Mouse (Mus musculus): ENCODE data around the gene 4930522H14Rik. TPM values are rescaled to one million over a fixed set of nuclear protein-coding genes. Genes with fewer than 3 reads are reported as not detected.

4930522H14Rik gene
- polyA plus RNA-seq, 1 experiment from 2014 or later: not detected

GRCm38 (mm10) chr4:109467687-109468086, 63.4 kb downstream of the 4930522H14Rik start:
- H3K27me3 ChIP-seq (ENCODE audit: insufficient read depth, poor library complexity, severe bottlenecking): no peaks in the 10 kb centered on the region
- H3K9me3 ChIP-seq: no peaks in the 10 kb centered on the region
- H3K27ac ChIP-seq: no peak overlapping the region
- no peak for DNase-seq (ENCODE audit: low spot score)
- no peaks in the 10 kb centered on the region for H3K4me1 ChIP-seq (replicated peaks)
- H3K36me3 ChIP-seq: peaks cover 11% of the 10 kb centered on the region
- no peak overlapping the region for H3K4me3 ChIP-seq

- H3K4me3 ChIP-seq: no peak overlapping the region
- no peaks in the 10 kb centered on the region for H3K9me3 ChIP-seq
- no peaks in the 10 kb centered on the region for H3K4me1 ChIP-seq (replicated peaks)
- no peak for DNase-seq (ENCODE audit: low spot score)
- no peak overlapping the region for H3K27ac ChIP-seq
- H3K27me3 ChIP-seq (ENCODE audit: insufficient read depth, poor library complexity, severe bottlenecking): no peaks in the 10 kb centered on the region
- no peaks in the 10 kb centered on the region for H3K36me3 ChIP-seq
Measured at GRCm38 (mm10) chr4:109463892-109464291, 67.2 kb downstream of the 4930522H14Rik start.

GRCm38 (mm10) chr4:109460421-109461179, 70.5 kb downstream of the 4930522H14Rik start:
- Histone ChIP-seq H3K4me1 (replicated peaks) (no peaks in the 10 kb centered on the region), H3K27me3 (ENCODE audit: insufficient read depth, poor library complexity, severe bottlenecking) (no peaks in the 10 kb centered on the region), H3K9me3 (no peaks in the 10 kb centered on the region), H3K36me3 (peaks cover 12% of the 10 kb centered on the region; the same call in 1 of the 2 replicates), H3K4me3 (no peak overlapping the region), H3K27ac (no peak overlapping the region)
- no peak for DNase-seq (ENCODE audit: low spot score)
- WGBS: 80% methylated on average over 3 of the region's 3 CpGs

GRCm38 (mm10) chr4:109456821-109457220, 74.3 kb downstream of the 4930522H14Rik start:
- Histone ChIP-seq H3K9me3 (no peaks in the 10 kb centered on the region), H3K4me3 (no peak overlapping the region), H3K4me1 (replicated peaks) (no peaks in the 10 kb centered on the region), H3K36me3 (peaks cover 41% of the 10 kb centered on the region), H3K27ac (no peak overlapping the region), H3K27me3 (ENCODE audit: insufficient read depth, poor library complexity, severe bottlenecking) (no peaks in the 10 kb centered on the region)
- 91% methylated on average over 6 of the region's 6 CpGs for WGBS
- DNase-seq (ENCODE audit: low spot score): no peak

Other genes with a start within 250 kb of the 4930522H14Rik start
- gene Ttc39a, start 124.7 kb downstream of the 4930522H14Rik start, polyA plus RNA-seq (2016; fragmentation: Nextera tagmentation; extraction: Ambion mirVana): 2.5 and 2.8 TPM in 2 replicates
- 23.4 and 30.3 TPM in 2 replicates for gene Rnf11, start 46.6 kb downstream of the 4930522H14Rik start, polyA plus RNA-seq (2016; fragmentation: Nextera tagmentation; extraction: Ambion mirVana)
- 3.2 and 4.2 TPM in 2 replicates for gene Cdkn2c, start 135.9 kb upstream of the 4930522H14Rik start, polyA plus RNA-seq (2016; fragmentation: Nextera tagmentation; extraction: Ambion mirVana)
- gene Faf1, start 145.3 kb upstream of the 4930522H14Rik start, polyA plus RNA-seq (2016; fragmentation: Nextera tagmentation; extraction: Ambion mirVana): 29.4 and 32.5 TPM in 2 replicates